Mouse (Mus musculus): ENCODE data around the gene Gm11127. TPM values are rescaled to one million over a fixed set of nuclear protein-coding genes. Genes with fewer than 3 reads are reported as not detected.
"Not testable (repeated sequence)": the region's sequence is repeated elsewhere in the genome, so short reads cannot be mapped to it uniquely, and the experiment has no call there.

The Gm11127 gene
- total and polyA plus RNA-seq, 3 experiments, result 1.5 to 6.4 TPM; not detected in 1

DNA sequence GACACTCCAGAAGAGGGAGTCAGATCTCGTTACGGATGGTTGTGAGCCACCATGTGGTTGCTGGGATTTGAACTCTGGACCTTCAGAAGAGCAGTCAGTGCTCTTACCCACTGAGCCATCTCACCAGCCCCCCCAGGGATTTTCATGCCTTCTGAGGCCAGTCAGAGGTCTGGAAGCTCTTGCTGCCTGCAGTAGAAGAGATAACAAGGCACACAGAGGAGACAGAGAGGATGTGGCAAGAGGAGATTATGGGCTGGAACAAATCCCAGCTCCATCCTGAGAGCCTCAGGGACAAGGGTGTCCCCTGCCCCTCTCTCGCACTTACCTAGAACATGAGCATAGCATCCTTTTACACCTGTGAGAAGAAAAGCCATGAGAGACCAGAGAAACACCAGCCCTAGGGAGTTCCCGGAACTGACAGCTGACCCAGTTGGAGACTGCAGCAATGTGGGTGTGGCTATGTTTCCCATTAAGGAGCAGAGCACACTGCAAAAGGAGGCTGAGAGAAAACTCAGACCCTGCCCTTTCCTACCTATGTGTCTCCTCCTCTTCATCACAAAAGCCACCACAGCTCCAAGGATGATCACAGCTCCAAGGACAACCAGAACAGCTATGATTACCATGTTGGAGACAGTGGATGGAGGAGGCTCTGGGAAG, 28.0 kb downstream of the Gm11127 start:
- Histone ChIP-seq H3K4me1 (ENCODE audit: control insufficient read depth in 1 of 2, insufficient read depth in 2 of 2, low read length in 2 of 2) (peaks cover 13 to 27% of the 10 kb centered on the region in 2 experiments), H3K36me3 (ENCODE audit: control insufficient read depth in 1 of 2, insufficient read depth in 2 of 2, low read length in 2 of 2) (peaks cover 2 to 27% of the 10 kb centered on the region in 2 experiments; a peak in 3 of 4 replicates), H3K79me2 (ENCODE audit: control insufficient read depth, insufficient read depth, low read length, poor library complexity) (peaks cover 34% of the 10 kb centered on the region)
- not testable (repeated sequence) for H3K9me3 ChIP-seq (replicated peaks; ENCODE audit: insufficient read depth, low read length); H3K4me3 ChIP-seq (ENCODE audit: control insufficient read depth in 1 of 2, insufficient read depth in 1 of 2, low read depth in 2 of 2, low read length in 2 of 2); H3K27ac ChIP-seq (ENCODE audit: control insufficient read depth, low read depth, low read length); H3K9ac ChIP-seq (ENCODE audit: control insufficient read depth, low read depth, low read length, poor library complexity, severe bottlenecking); H3K27me3 ChIP-seq (ENCODE audit: control insufficient read depth in 1 of 2, insufficient read depth in 2 of 2, low read length in 2 of 2)
- peak; percentile 80 for DNase-seq (ENCODE audit: low read depth, low spot score)
- TF ChIP-seq TBP (IDR thresholded peaks at IDR 0.05; ENCODE audit: low read depth, low read length) (peak; percentile 71), TCF12 (IDR thresholded peaks at IDR 0.05; ENCODE audit: low read depth, low read length) (peak; percentile 81), EP300 (IDR thresholded peaks at IDR 0.05; ENCODE audit: low read depth in 1 of 2, low read length in 2 of 2) (peak; percentile 72 to 74), GATA1 (IDR thresholded peaks at IDR 0.05; ENCODE audit: low read depth, low read length) (peak; percentile 67), TAL1 (IDR thresholded peaks at IDR 0.05; ENCODE audit: low read length) (peak; percentile 80), ETS1 (IDR thresholded peaks at IDR 0.05; ENCODE audit: low read depth, low read length) (peak; percentile 45), RCOR1 (IDR thresholded peaks at IDR 0.05; ENCODE audit: low read depth, low read length) (peak; percentile 84)

DNA sequence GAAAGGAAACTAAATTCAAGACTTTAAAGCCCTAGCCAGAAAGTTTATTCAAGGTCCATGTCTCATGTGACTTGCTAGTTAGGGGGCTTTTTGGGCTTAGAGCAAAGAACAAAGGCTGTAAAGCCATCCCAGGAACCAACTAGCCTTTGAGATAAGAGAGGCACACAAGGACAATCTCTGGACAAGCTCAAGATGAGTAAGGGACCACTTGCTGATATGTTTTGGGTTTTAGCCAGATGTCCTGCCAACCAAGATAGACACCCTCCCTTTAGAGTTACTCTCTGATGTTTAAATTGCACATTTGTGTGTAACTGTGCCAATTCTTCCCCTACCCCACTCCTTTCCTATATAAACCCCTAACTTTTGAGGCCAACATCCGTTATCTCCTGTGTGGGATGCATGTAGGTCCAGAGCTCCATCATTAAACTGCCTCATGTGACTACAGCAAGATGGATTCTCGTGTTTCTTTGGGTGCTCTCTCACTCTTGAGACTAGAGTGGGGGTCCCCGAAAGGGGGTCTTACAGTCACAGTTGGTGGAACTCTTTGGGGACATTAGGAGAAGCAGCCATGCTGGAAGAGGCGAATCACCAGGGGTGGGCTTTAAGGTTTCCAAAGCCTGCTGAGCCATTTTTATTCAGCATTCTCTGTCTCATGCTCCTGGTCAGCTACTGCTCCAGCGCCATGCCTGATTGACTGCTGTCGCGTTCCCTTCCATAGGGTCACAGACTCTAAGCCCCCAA, 29.1 kb downstream of the Gm11127 start:
- DNase-seq (ENCODE audit: low read depth, low spot score), result peak; percentile 43
- H3K9ac ChIP-seq (ENCODE audit: control insufficient read depth, low read depth, low read length, poor library complexity, severe bottlenecking), result no peak overlapping the region
- H3K27me3 ChIP-seq (ENCODE audit: control insufficient read depth in 1 of 2, insufficient read depth in 2 of 2, low read length in 2 of 2), result no peaks in the 10 kb centered on the region
- H3K79me2 ChIP-seq (ENCODE audit: control insufficient read depth, insufficient read depth, low read length, poor library complexity), result peaks cover 45% of the 10 kb centered on the region
- no peaks in the 10 kb centered on the region for H3K9me3 ChIP-seq (replicated peaks; ENCODE audit: insufficient read depth, low read length)
- peaks cover 2 to 38% of the 10 kb centered on the region in 2 experiments; a peak in 3 of 4 replicates for H3K36me3 ChIP-seq (ENCODE audit: control insufficient read depth in 1 of 2, insufficient read depth in 2 of 2, low read length in 2 of 2)
- no peak overlapping the region for H3K4me3 ChIP-seq (ENCODE audit: control insufficient read depth in 1 of 2, insufficient read depth in 1 of 2, low read depth in 2 of 2, low read length in 2 of 2)
- H3K4me1 ChIP-seq (ENCODE audit: control insufficient read depth in 1 of 2, insufficient read depth in 2 of 2, low read length in 2 of 2), result peaks cover 24 to 38% of the 10 kb centered on the region in 2 experiments
- TF ChIP-seq NELFE (IDR thresholded peaks at IDR 0.05; ENCODE audit: low read depth, low read length) (0 out of 2 replicates have a peak, but pooled peaks have one; percentile 4), ETS1 (IDR thresholded peaks at IDR 0.05; ENCODE audit: low read depth, low read length) (0 out of 2 replicates have a peak, but pooled peaks have one; percentile 19), MEF2A (IDR thresholded peaks at IDR 0.05; ENCODE audit: extremely low read depth, insufficient replicate concordance, low read depth, low read length, poor library complexity, severe bottlenecking) (no peak), TAL1 (IDR thresholded peaks at IDR 0.05; ENCODE audit: low read length) (peak; percentile 50), EP300 (IDR thresholded peaks at IDR 0.05; ENCODE audit: low read depth in 1 of 2, low read length in 2 of 2) (peak in 1 of 2 experiments; percentile 58; a peak in 3 of 4 replicates), GATA1 (IDR thresholded peaks at IDR 0.05; ENCODE audit: low read depth, low read length) (peak; percentile 54), TCF12 (IDR thresholded peaks at IDR 0.05; ENCODE audit: low read depth, low read length) (peak; percentile 30; the same call in 1 of the 2 replicates), SIN3A (IDR thresholded peaks at IDR 0.05; ENCODE audit: low read length) (0 out of 2 replicates have a peak, but pooled peaks have one; percentile 20), SMC3 (IDR thresholded peaks at IDR 0.05; ENCODE audit: low read depth, low read length) (no peak)
- peak overlapping the region; percentile 51 for H3K27ac ChIP-seq (ENCODE audit: control insufficient read depth, low read depth, low read length)
